Mouse (Mus musculus) kidney, adult 11 months (tissue): ENCODE results near the gene Aqr.

Experiments used
- DNase-seq: peaks from one replicate; pipeline ENCODE4 v3.0.0; 2022

Gene Aqr

GRCm38 (mm10) chr2:114059608-114060007 is 127.2 kb downstream of the Aqr start:
- no peak for DNase-seq

- no peak for DNase-seq
These were observed 128.5 kb downstream of the Aqr start for GRCm38 (mm10) chr2:114058226-114058796.

- DNase-seq, result peak; percentile 81
These were observed 129.4 kb downstream of the Aqr start for GRCm38 (mm10) chr2:114057303-114057853.

- DNase-seq, result no peak
These were observed 132.7 kb downstream of the Aqr start for GRCm38 (mm10) chr2:114054129-114054528.

DNA sequence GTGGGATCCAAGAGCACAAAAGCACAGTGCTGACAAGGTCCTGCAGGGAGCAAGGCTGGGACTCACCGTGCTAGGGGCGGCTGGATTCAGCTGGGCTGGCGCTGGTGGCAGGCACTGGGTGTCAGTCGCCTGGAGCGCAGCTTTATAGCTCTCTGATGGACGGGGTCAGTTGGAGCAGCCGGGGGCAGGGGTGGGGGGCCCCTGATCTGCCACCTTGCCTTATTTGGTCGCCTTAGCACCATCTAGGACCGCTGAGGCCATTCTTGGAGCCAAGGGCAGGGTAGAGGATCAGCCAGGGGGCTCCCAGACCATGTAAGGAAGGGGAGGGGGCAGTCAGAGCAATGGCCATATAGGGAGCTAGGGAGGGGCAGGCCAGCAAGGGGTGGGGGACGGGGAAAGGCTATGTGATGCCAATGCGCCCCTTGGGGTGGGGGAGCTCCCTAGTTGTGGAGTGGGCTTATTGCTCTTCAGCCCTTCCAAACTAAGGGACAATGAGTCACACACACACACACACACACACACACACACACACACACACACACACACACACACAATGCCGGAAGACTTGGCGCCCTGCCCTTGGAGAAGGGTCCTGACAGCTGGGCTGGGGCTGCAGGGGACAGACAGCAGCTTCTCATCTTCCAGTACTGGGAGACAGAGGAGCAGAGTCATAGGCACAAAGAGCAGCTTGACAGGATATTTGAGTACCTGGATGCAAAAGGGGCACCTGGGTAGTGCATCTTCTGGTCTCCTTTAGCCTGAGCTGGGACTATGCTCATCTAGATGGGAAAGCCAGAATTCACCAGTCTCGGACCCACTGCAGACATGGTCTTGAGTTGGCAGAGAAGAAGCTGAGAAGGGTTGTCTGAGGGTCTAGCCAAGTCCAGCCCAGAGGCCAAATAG is 133.9 kb downstream of the Aqr start, which contains the start of gene Actc1:
Actc1 (minus strand) TSS at position 853 of the 903 bp plus-strand sequence.
- no peak for DNase-seq

GRCm38 (mm10) chr2:114051871-114052241 is 135.0 kb downstream of the Aqr start:
- no peak for DNase-seq
